Mouse (Mus musculus) cerebellum, adult 9-10 months (tissue): ENCODE data around the gene Ptch2.

Experiments used
- DNase-seq: peaks from one replicate; pipeline ENCODE4 v3.0.0; 2022

Ptch2 gene

GRCm38 (mm10) chr4:117131198-117131597, 35.3 kb downstream of the Ptch2 start:
- DNase-seq: no peak

- peak; percentile 52 for DNase-seq
Measured at GRCm38 (mm10) chr4:117131890-117132793, 36.3 kb downstream of the Ptch2 start.

GRCm38 (mm10) chr4:117132794-117133143, 36.9 kb downstream of the Ptch2 start:
- peak; percentile 60 for DNase-seq

DNA sequence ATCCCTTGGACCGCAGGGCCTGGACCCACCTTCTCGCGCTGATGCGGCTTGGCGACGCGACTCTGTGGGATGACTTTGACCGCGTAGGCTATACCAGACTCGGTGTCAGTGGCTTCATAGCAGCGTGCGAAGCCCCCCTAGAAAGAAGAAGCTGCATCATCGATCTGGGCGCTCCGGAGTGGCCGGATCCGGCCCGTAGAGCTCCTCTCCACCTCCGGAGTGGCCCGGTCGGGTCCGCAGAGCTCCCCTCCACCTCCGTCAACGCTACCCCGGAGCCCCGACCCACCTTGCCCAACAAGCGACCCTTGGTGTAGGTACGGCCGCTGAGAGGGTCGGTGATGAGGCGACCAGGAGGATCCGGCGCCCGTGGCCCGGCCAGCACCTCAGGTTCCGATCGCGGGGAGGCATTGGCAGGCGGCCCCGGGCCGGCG, 37.5 kb downstream of the Ptch2 start:
- no peak for DNase-seq

GRCm38 (mm10) chr4:117133817-117134600, 38.1 kb downstream of the Ptch2 start, which contains the start of gene Plk3:
TSS of gene Plk3 (minus strand) at chr4:117133963.
- DNase-seq: peak; percentile 99

DNA sequence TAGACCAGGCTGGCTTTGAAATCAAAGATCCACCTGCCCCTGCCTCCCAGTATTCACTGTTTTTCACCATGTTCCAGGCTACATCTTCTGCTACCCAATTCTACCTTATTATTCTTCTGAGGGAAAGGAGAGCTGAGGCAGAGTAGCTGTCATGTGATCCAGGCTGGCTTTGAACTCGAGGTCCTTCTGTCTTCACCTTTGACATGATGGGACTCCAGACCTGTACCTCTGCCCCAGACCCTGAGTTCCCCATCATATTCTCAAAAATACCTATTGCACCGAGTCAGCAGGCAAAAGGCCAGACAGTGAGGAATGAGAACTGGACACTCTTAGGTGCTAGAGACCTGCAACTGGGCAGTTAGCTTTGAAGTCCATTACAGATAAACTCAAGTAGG, 38.7 kb downstream of the Ptch2 start:
- DNase-seq: peak; percentile 62

DNA sequence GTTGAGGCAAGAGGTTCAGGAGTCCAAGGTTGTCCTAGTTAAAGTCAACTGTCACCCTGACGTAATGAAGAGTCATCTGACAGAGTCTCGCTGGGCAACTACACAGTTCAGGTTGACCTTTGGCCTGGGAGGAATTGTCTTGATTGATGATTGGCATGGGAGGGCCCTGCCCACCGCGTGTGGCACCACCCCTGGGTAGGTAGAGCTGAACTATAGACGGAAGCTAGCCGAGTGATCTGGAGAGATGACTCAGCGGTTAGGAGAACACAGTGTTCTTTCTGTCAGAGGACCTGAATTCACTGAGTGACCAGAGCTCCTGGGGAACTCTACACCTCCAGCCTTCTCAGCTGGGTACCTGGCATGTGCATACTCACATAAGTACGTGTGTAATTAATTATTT, 40.2 kb downstream of the Ptch2 start:
- no peak for DNase-seq

DNA sequence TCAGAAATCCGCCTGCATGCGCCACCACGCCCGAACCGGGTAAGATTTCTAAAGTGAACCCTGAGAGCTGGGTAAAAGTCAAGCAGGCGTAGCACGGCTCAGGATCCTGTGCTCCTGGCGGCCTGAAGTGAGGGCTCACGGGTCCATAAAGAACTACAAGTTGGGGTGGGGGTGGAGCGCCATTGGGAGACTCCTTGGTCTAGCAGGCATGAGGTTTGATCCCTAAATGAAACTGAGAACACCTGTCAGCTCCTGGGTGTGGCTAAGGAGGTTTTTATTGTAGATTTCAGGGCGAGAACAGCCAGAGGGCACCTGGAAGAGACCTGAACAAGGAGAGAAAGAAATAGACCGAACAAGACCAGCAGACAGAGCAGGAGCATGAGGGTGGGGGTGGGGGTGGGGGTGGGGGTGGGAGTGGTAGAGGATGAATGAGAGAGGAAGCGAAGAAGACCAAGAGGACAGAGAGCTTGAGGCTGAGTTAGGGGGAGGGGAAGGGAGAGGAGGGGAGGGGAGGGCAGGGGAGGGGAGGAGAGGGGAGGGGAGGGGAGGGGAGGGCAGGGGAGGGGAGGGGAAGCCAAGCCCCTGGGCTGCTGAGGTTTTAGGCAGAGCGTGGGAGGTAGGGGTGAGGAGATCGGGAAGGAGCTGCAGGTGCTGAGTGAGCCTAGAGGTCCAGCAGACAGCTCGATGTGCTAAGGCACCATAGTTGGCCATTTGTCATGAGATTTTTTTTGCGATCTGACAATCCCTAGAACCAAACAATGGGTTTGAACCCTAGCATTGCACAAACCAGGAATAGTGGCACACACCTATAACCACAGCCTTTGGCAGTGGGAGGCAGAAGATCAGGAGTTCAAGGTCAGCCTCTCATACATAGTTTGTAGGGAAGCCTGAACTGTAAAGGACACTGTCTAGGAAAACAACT, 42.7 kb downstream of the Ptch2 start:
- DNase-seq: no peak

GRCm38 (mm10) chr4:117139217-117139612, 43.3 kb downstream of the Ptch2 start:
- DNase-seq: peak; percentile 74

DNA sequence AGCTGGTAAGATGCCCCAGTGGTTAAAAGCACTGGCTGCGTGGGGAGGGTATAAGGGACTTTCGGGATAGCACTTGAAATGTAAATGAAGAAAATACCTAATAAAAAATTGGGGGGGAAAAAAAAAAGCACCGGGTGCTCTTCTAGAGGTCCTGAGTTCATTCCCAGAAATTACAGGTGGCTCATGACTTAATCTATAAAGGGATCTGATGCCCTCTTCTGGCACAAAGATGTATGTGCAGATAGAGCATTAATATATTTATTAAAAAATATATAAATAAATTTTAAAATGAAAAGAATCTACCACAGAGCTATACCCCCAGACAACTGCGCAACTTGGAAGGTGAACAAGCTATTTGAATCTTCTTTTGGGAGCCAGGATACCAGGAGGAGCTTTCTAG, 44.7 kb downstream of the Ptch2 start:
- DNase-seq: no peak

DNA sequence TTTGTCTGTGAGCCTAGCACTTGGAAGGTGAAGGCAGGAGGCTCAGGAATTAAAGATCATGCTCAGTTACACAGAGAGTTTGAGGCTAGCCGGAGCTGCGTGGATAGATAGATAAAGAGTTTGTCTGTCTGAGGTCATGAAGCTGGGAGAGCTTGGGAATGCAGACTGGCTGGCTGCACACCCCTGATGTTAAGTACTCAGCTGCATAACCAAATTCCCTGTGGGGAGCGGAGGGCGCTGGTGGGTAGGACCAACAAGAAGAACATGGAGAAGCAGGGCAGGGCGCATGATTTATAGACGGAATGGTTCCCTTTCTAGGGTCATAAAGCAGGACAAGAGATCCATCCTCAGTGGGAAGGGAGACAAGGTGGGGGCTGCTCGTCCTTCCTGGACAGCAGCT, 47.1 kb downstream of the Ptch2 start:
- DNase-seq: no peak

DNA sequence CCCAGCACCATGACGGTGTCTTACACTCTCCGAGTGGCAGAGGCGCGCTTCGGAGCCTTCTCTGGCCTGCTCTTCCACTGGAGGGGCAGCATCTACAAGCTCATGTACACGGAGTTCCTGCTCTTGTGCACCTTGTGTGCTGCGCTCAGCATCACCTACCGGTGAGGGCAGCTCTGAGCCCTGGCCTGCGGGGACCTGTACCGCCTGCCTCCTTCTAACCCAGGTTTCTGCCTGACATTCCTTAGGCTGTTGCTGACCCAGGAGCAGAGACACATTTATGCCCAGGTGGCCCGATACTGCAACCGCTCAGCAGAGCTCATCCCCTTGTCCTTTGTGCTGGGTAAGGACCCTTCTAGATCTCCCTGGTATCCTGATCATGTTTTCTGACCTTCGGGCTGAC, 49.4 kb downstream of the Ptch2 start:
- peak; percentile 1 for DNase-seq

DNA sequence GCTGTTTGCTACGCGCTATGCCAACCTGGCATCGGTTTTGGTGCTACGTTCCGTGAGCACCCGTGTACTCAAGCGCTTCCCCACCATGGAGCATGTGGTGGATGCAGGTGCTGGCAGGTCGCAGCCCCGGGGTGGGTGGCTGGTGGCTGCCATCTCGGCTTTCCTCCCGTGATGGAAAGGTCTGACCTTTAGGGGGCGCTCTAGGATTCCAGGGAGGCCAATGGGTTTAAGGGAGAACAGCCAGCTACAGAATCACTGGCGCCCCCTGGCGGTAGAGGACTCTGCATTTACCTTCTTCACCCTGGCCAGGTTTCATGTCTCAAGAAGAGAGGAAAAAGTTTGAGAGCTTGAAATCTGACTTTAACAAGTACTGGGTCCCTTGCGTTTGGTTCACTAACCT, 50.3 kb downstream of the Ptch2 start:
- peak; percentile 84 for DNase-seq

DNA sequence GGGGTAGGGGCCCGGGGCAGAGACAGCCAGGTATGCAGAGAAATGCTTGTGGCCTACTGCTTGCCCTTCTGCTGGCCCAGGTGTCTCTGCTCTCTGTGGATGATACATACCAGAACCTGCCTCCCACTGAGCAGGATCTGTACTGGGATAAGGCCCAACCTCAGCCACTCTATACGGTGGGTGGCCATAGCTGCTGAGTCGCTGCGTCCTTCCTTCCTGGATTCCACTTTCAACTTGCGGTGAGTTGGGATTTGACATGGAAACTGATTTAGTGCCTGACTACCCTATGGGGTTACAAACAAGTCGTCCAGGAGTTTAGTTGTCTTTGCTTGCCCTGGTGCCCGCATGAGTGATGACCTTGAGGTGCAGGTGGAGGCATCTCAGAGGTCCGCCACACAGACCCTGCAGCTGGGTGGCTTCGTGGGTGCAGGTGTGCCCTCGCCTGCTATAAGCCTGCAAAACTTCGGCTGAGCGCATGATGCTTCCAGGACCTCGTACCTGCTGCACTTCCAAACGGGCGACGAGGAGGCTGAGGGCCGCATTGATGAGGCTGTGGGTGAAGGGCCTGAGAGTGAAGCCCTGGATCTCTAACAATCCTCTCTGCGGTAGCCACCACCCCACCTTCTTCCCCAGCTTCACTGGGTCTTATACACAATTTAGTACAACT, 52.3 kb downstream of the Ptch2 start:
- DNase-seq: no peak

DNA sequence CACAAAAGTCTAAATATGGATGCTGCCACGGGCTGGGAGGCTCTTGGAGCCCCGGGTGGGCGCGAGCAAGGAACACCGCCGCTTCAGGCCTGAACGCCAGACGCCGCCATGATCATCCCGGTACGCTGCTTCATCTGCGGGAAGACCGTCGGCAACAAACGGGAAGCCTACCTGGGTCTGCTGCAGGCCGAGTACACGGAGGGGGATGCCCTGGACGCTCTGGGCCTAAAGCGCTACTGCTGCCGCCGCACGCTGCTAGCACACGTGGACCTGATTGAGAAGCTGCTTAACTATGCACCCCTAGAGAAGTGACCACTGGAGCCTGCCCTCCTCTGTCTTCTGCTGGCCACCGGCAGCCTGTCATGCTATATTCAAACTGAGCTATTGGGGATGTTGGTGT, 52.9 kb downstream of the Ptch2 start:
- no peak for DNase-seq

- no peak for DNase-seq
Measured at GRCm38 (mm10) chr4:117149291-117150211, 53.7 kb downstream of the Ptch2 start.

GRCm38 (mm10) chr4:117150212-117150733, 54.4 kb downstream of the Ptch2 start:
- no peak for DNase-seq

DNA sequence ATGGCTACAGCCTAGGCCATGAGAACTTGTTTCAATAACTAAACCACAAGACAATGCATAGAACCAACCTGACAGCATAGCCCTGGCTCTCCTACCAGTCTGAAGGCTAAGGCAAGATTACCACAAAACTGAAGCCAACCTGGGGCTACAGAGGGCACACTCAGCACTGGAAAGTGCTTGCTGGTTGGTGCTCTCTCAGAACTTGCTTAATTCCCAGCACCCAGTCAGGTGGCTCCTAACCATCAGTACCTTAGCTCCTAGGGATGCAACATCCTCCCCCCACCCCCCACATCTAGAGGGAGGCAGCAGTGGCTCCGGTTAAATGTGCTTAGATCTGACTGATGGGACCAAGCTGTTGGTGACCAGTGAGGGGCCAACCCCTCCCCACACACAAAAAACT, 55.5 kb downstream of the Ptch2 start:
- DNase-seq: no peak

GRCm38 (mm10) chr4:117152714-117153113, 56.8 kb downstream of the Ptch2 start:
- no peak for DNase-seq

DNA sequence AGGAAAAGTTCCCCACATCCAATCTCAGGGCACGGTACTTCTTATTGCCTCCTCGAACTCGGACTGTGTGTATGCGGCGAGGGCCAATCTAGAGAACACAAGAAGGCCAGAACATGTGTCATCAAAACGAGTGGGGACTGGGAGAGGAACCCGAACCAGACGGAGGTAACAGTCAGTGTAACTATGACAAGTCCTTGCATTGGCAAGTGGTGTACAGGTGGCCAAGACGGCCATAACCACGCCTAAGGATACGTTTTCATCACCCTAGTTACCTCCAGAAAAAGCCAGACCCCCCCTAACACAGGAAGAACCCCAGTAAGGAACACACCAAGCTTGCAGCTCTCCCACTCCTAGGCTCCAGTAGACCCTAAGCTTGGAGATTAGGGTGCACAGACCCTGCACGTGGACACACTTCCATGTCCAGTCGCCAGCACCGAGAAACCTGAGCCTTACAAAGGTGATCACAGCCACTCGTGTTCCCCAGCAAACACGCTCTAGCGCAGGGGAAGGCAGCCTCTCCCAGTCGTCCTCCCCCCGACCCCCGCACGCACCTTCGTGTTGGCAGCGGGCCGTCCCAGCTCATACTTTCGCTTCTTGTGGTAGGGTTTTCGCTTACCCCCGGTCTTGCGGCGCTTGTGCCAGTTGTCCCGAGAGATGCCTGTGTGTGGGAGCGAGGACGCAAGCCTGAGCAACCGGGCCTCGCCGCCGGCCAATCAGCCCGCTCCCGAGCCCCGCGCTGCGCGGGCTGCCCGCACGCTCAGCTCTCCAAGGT, 59.3 kb downstream of the Ptch2 start:
- no peak for DNase-seq
